Mouse (Mus musculus) forebrain, embryonic 11.5 days (tissue): ENCODE measurements around the gene Anp32b. TPM values are rescaled to one million over a fixed set of nuclear protein-coding genes. Genes with fewer than 3 reads are reported as not detected.

Experiments used
- ATAC-seq: fragments of 200-750 bp; cut with Nextera tagmentation; replicated peaks from 2 replicates; pipeline ENCODE4 v1.8.0; 2017; ENCODE audit warnings: moderate TSS enrichment; ENCODE audit not compliant: low FRiP score
- DNase-seq: peaks from one replicate; pipeline ENCODE4 v3.0.0-alpha.2; 2017; ENCODE audit warnings: low spot score
- H3K27ac ChIP-seq: fragments of 300-500 bp; sonication (generic); 2 replicates; pipeline ENCODE4 v1.5.1; 2014; ENCODE audit warnings: low read depth, low read length
- H3K27me3 ChIP-seq: fragments of 300-500 bp; sonication (generic); 2 replicates; pipeline ENCODE4 v1.6.1; 2014; ENCODE audit warnings: mild to moderate bottlenecking, low read length, mixed read lengths; ENCODE audit not compliant: control insufficient read depth, insufficient read depth
- H3K36me3 ChIP-seq: fragments of 300-500 bp; sonication (generic); 2 replicates; pipeline ENCODE4 v1.6.1; 2014; ENCODE audit warnings: mild to moderate bottlenecking, low read length, moderate library complexity, mixed read lengths; ENCODE audit not compliant: control insufficient read depth, insufficient read depth
- H3K4me1 ChIP-seq: fragments of 300-500 bp; sonication (generic); replicated peaks from 2 replicates; pipeline ENCODE4 v1.6.1; 2014; ENCODE audit warnings: low read length, mixed read lengths; ENCODE audit not compliant: control insufficient read depth, insufficient read depth
- H3K4me2 ChIP-seq: fragments of 300-500 bp; sonication (generic); 2 replicates; pipeline ENCODE4 v1.6.1; 2014; ENCODE audit warnings: low read depth, mild to moderate bottlenecking, low read length, moderate library complexity, mixed read lengths; ENCODE audit not compliant: severe bottlenecking
- H3K4me3 ChIP-seq: fragments of 300-500 bp; sonication (generic); 2 replicates; pipeline ENCODE4 v1.5.1; 2014; ENCODE audit warnings: low read depth, low read length
- H3K9ac ChIP-seq: fragments of 300-500 bp; sonication (generic); 2 replicates; pipeline ENCODE4 v1.6.1; 2014; ENCODE audit warnings: low read length
- H3K9me3 ChIP-seq: fragments of 300-500 bp; sonication (generic); 2 replicates; pipeline ENCODE4 v1.6.1; 2016; ENCODE audit warnings: low read length, mixed read lengths; ENCODE audit not compliant: control insufficient read depth
- WGBS: fragments of 180-500 bp; shearing (Covaris S2); extraction: QIAGEN DNeasy Blood & Tissue Kit; methylation state at CpG from one replicate; pipeline ENCODE4 v1.1.7; 2014; 5-methylcytosine and 5-hydroxymethylcytosine counted together
- polyA plus RNA-seq: library from polyadenylated mRNA; unstranded; fragments of >200 nt; fragmentation: Nextera tagmentation; extraction: Ambion mirVana; gene quantifications from 2 replicates; pipeline ENCODE4 v1.2.1, GENCODE M21; 2014

Gene Anp32b
- polyA plus RNA-seq, 1 experiment from 2014 or later, result 324 TPM

DNA sequence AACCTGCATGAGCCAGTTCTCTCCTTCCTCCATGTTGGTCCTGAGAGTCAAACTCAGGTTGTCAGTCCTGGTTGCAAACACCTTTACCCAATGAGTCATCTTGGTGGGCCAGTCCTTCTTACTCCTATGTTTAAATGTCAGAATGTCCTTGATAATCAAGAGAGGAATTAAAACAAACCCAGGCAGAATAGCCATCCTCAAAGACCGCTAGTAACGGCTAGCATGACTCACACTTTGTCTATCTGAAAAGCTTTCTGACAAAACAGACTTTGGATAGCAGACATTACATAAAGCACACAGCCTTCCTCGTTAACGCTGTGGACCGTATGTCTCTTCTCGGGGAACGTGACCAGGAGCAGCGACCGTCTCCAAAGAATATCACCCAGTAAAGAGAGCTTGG is 31.9 kb upstream of the Anp32b start:
- H3K27ac ChIP-seq, result no peak overlapping the region
- no peaks in the 10 kb centered on the region for H3K4me1 ChIP-seq
- no peak overlapping the region for H3K9ac ChIP-seq
- H3K36me3 ChIP-seq, result no peaks in the 10 kb centered on the region
- DNase-seq, result no peak
- WGBS, result 76% methylated on average over 9 of the region's 9 CpGs
- no peak overlapping the region for H3K4me3 ChIP-seq
- no peaks in the 10 kb centered on the region for H3K9me3 ChIP-seq
- H3K4me2 ChIP-seq, result no peak overlapping the region
- no peaks in the 10 kb centered on the region for H3K27me3 ChIP-seq
- ATAC-seq, result no peak

DNA sequence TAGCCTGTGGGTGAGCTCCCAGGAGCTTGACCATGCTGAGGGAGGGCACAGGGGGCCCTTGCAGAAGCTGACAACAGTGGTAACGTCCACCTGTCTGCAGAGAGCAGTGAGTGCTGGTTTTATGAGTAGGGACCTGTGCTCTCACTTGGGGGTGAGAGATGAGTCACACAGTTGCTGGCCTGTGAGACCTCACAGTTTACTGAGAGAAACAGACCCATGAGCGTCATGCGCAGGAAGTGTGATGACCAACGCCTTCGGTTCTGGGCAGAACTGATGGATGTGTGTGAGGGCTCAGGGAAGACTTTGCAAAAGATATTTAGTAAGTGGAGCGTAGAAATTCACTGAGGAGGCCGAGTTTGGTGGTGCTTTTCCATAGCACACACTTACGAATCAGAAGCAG is 28.1 kb upstream of the Anp32b start:
- WGBS, result 86% methylated on average over 8 of the region's 8 CpGs
- no peak for ATAC-seq

DNA sequence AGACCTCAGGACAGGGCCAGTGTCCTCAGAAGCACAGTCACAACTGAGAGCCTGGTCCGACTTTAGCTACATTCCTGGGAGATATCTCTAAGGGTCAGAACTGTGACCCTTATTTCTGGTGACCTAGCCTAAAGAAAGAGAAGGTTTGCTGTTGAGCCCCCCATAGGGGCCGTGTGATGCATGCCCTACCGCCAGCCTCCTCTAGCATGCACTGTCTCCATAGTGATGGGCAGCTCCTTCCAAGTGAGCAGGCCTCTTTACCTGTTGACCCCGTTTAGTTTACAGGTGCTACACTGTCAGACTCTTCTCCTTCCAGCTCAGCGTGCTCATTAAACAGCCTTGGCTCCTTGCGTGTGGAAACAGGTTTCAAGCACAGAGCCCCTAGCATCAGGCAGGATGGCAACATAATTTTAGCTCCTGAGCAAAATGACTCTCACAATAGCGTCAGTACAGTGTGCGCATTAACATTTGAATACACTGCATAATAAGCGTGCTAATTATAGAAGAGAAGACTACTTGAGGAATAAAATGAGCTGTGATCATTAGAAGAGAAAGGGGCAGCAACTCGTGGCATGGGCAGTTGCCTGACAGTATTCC is 21.7 kb upstream of the Anp32b start:
- Histone ChIP-seq H3K27ac (no peak overlapping the region), H3K27me3 (no peaks in the 10 kb centered on the region), H3K9ac (no peak overlapping the region), H3K36me3 (no peaks in the 10 kb centered on the region), H3K4me3 (no peak overlapping the region), H3K4me2 (0 out of 2 replicates have a peak overlapping the region, but pooled peaks have one; percentile 18), H3K9me3 (no peaks in the 10 kb centered on the region), H3K4me1 (peaks cover 5% of the 10 kb centered on the region; the same call in 1 of the 2 replicates)
- DNase-seq (no peak), ATAC-seq (0 out of 2 replicates have a peak, but pooled peaks have one; percentile 49)
- 46% methylated on average over 10 of the region's 10 CpGs for WGBS

More for the DNA sequence above, 28.1 kb upstream of the Anp32b start:
- Histone ChIP-seq H3K27ac (no peak overlapping the region), H3K9me3 (no peaks in the 10 kb centered on the region), H3K4me3 (no peak overlapping the region), H3K36me3 (no peaks in the 10 kb centered on the region), H3K4me2 (no peak overlapping the region), H3K27me3 (no peaks in the 10 kb centered on the region), H3K4me1 (no peaks in the 10 kb centered on the region), H3K9ac (no peak overlapping the region)
- no peak for DNase-seq

DNA sequence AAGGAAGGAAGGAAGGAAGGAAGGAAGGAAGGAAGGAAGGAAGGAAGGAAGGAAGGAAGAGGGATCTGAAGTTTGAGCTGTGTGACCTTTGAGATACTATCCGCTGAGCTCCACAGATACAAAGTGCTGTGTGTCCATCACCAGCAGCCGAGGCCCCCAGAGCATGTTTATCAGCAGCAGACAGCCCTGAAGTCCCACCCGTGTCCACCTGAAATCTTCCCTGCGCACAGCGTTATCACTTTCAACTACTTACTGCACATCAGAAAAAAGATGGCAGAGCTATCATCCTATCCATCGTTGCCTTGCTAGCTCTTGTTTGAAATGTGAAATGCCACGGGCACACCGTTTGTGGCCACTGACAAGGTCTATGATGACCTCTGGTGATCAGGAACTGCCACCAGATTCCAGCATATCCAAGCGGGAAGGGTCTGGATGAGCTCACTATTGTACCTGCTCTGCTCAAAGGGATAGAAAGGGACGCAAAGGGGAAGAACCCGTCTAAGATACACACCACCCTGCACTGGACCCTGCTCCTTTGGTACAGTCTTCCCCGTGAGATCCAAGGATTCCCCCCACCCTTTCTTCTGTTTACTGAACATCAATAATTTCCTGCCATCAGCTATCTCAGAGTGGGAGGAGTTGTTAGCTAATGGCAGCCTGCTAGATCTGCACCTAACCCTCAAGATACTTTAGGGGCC is 18.2 kb upstream of the Anp32b start:
- Histone ChIP-seq H3K4me3 (no peak overlapping the region), H3K36me3 (no peaks in the 10 kb centered on the region), H3K9ac (no peak overlapping the region), H3K9me3 (no peaks in the 10 kb centered on the region), H3K27me3 (no peaks in the 10 kb centered on the region), H3K4me1 (peaks cover 5% of the 10 kb centered on the region; the same call in 1 of the 2 replicates), H3K4me2 (no peak overlapping the region), H3K27ac (no peak overlapping the region)
- ATAC-seq (no peak), DNase-seq (no peak)
- WGBS, result 91% methylated on average over 12 of the region's 12 CpGs

DNA sequence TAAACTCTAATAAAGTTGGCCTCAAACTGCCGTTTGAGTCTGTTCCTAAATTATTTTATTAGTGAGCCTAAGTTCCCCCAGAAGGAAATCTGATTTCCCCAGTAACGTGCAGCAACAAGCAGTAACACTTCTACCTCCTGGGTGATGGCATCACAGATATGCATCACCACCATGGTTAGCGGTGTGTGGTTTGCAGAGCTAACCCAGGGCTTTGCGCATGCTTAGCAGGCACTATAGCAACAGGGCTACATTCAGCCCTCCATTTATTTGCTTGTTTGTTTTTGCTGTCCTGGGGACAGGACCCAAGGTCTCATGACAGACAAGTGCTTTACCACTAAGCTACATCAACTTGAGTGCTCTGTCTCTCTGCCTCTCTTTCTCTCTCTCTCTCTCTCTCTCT is 8.2 kb upstream of the Anp32b start:
- ATAC-seq (no peak), DNase-seq (no peak)
- H3K27ac ChIP-seq, result no peak overlapping the region
- H3K4me1 ChIP-seq, result no peaks in the 10 kb centered on the region
- no peaks in the 10 kb centered on the region for H3K36me3 ChIP-seq
- no peak overlapping the region for H3K4me2 ChIP-seq
- H3K9ac ChIP-seq, result no peak overlapping the region
- no peaks in the 10 kb centered on the region for H3K27me3 ChIP-seq
- 82% methylated on average over 4 of the region's 4 CpGs for WGBS
- no peak overlapping the region for H3K4me3 ChIP-seq
- H3K9me3 ChIP-seq, result no peaks in the 10 kb centered on the region

DNA sequence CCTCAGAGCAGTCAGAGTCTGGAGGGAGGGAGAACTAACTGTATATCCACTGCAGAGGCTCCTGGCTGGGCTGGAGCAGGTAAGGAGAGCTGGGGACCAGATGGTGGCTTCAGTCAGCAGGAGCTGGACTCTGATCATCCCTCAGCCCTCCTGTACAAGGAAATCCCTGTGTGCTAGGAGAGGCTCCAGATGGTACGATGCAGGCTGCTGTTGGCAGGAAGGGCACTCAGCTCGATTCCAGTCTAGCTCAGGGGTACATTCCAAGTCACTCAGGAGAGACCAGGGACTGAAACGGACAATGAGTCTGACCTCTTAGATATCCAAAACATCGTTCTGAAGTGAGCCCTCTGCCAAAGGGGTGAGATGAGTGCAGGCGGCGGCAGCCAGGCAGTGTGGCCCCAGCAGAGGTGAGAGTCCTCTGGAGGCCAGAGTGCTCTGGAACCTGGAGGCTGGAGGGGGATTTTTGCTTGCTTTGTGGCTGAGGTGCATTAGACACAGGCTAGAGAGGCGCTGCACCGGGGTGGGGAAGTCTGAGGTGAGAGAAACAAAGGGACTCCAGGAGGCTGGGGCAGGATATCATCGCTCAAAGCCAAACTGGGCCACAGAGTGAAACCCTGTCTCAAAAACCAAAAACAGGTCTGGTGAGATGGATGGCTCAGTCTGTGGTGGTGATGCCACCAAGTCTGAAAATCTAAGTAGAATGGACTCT is 5.3 kb upstream of the Anp32b start:
- H3K27me3 ChIP-seq, result no peaks in the 10 kb centered on the region
- H3K27ac ChIP-seq, result no peak overlapping the region
- no peaks in the 10 kb centered on the region for H3K36me3 ChIP-seq
- H3K4me2 ChIP-seq, result no peak overlapping the region
- H3K9ac ChIP-seq, result no peak overlapping the region; the same call in 1 of the 2 replicates
- H3K4me1 ChIP-seq, result 0 out of 2 replicates have a peak, but pooled peaks cover 2% of the 10 kb centered on the region
- DNase-seq (no peak), ATAC-seq (no peak)
- 48% methylated on average over 9 of the region's 9 CpGs for whole genome bisulfite sequencing
- H3K4me3 ChIP-seq, result no peak overlapping the region
- no peaks in the 10 kb centered on the region for H3K9me3 ChIP-seq

DNA sequence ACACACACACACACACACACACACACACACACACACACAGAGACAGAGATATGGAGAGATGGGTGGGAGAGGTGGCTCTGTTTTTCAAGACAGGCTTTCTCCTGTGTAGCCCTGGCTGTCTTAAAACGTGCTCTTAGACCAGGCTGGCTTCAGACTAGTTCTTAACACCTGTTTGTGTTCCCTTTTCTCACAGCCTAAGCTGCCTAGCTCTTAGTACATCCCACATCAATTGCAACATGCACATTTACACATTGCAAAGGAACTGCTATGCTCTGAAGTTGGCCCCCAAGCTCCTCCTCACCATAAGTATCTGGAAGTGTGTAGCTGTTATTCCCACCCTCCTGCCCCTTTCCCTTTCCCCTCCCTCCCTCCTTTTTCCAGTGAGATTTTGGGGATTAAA is 3.2 kb upstream of the Anp32b start:
- Histone ChIP-seq H3K9me3 (no peaks in the 10 kb centered on the region), H3K27ac (no peak overlapping the region), H3K9ac (no peak overlapping the region), H3K4me1 (0 out of 2 replicates have a peak, but pooled peaks cover 2% of the 10 kb centered on the region), H3K4me2 (no peak overlapping the region), H3K4me3 (no peak overlapping the region), H3K36me3 (no peaks in the 10 kb centered on the region), H3K27me3 (no peaks in the 10 kb centered on the region)
- no peak for DNase-seq
- ATAC-seq, result no peak
- 67% methylated on average over 1 of the region's 1 CpGs for WGBS

DNA sequence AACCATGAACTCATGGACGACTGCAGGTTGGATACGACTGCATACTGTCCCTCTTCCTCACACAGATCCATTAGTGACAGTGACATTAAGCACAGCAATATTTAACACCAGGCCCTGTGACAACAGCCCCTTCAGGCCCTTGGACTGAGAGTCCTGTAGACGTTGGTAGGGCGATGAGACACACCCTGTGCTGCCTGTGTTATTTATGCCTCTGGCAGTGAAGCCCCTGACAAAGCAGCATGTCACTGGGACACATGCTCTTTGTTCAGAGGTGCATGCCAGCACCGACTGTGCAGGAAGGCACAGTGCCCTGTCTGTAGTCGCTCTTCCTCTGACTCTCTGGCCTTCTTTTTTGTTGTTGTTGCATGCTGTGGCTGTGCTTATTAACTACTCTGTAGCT is 1.8 kb upstream of the Anp32b start:
- ATAC-seq, result no peak
- H3K4me3 ChIP-seq, result no peak overlapping the region

More for the DNA sequence above, 1.8 kb upstream of the Anp32b start:
- Histone ChIP-seq H3K9ac (no peak overlapping the region), H3K4me2 (no peak overlapping the region), H3K27ac (no peak overlapping the region), H3K4me1 (peaks cover 11% of the 10 kb centered on the region), H3K27me3 (no peaks in the 10 kb centered on the region), H3K9me3 (no peaks in the 10 kb centered on the region), H3K36me3 (no peaks in the 10 kb centered on the region)
- DNase-seq, result no peak
- 60% methylated on average over 6 of the region's 6 CpGs for WGBS
